Mouse (Mus musculus) C2C12 (cell line): ENCODE measurements around the gene Higd1a.

Experiments
- CEBPB ChIP-seq: IDR thresholded peaks from one replicate; pipeline ENCODE4 v1.6.1; 2011; ENCODE audit warnings: low read depth, mild to moderate bottlenecking, control low read depth, moderate library complexity
- CTCF ChIP-seq: IDR thresholded peaks from one replicate; pipeline ENCODE4 v1.5.1; 2011; ENCODE audit not compliant: control insufficient read depth, insufficient read depth, insufficient read length

DNA sequence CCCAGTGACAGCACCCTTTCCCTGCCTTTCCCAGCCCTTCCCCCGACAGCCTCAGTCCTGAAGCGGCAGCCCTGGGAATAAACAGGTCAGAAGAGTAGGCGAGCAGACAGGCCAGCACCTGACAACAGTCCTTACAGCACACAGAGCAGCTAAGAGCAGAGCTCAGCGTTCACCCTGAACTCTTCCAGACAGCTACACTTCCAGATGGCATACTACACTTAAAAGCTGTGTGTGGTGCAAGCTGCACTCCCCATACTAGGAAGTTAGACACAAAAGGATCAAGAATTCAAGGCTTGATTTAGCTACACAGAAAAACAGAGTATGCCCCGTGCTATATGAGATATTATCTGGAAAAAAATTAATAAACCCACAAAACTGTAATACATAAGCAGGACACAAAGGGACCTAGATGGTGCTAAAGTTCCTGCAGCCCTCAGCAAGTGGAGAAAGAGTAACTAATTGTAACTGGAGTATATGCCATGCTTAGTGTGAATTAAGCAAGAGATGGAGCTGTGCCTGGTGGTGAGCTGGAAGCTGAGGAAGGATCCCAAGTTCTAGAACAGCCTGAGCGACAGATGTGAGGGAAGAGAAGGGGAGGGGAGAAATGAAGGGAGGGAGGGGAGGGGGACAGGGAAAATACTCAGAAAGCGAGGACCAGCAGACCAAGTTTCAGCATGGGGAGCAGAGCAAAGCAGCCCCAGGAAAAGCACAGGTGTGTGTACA lies 28.7 kb downstream of the Higd1a start:
- TF ChIP-seq CTCF, result no peak
- no peak for TF ChIP-seq CEBPB
